27 mouse cellular contexts compared by ENCODE assay signal in genomic region chr11:86410521-86410920, GRCm38 (mm10). TPM values are rescaled to one million over a fixed set of nuclear protein-coding genes. Genes with fewer than 3 reads are reported as not detected.
DNase-seq lines count a peak whose midpoint lies in the region; ATAC-seq and TF ChIP-seq lines count a peak whose summit lies in the region.
"Had no signal": no experiment of that assay in that cellular context is flagged by ENCODE, and none has a peak within 500 bp of the region (broad histone marks: within the 10 kb centered on the region; RNA-seq: fewer than 3 reads in every experiment).

No protein-coding gene starts in this region.

- no peaks in the 10 kb centered on the region for H3K36me3 ChIP-seq in spleen, adult 2 months (ENCODE audit: control insufficient read depth, insufficient read depth, low read length)
- H3K36me3 ChIP-seq: forebrain, embryonic 10.5 days; G1E; heart, embryonic 13.5 days; hindbrain, embryonic 15.5 days had no signal

- TF ChIP-seq POLR2A in spleen, adult 2 months (IDR thresholded peaks at IDR 0.05; ENCODE audit: low read depth, low read length), result no peak
- no peak for TF ChIP-seq POLR2A in bone marrow, adult 2 months (IDR thresholded peaks at IDR 0.05; ENCODE audit: borderline replicate concordance, control insufficient read depth, low read depth, low read length)

- no peak overlapping the region for H3K4me3 ChIP-seq in spleen, adult 2 months (ENCODE audit: extremely low read depth, insufficient read depth, insufficient read length)
- H3K4me3 ChIP-seq in bone marrow, adult 2 months (replicated peaks; ENCODE audit: control insufficient read depth, low read depth, low read length), result no peak overlapping the region
- H3K4me3 ChIP-seq: forebrain, embryonic 10.5 days; forebrain, embryonic 13.5 days; heart, embryonic 13.5 days; hindbrain, embryonic 15.5 days had no signal

- peak; percentile 94 for ATAC-seq in neutrophil, adult 5-6 weeks (ENCODE audit: extremely low read depth, insufficient number of reproducible peaks, low FRiP score, poor library complexity, severe bottlenecking)
- ATAC-seq: activated CD4-positive, CD25-positive, alpha-beta regulatory T cell, adult 4 months; forebrain, embryonic 13.5 days; forebrain, embryonic 16.5 days had no signal

- peak overlapping the region; percentile 14 for H3K27ac ChIP-seq in spleen, adult 2 months (ENCODE audit: insufficient read depth, low read length)
- peak overlapping the region; percentile 41 for H3K27ac ChIP-seq in bone marrow, adult 2 months (ENCODE audit: control insufficient read depth, insufficient read depth, low read depth, low read length, poor library complexity)
- H3K27ac ChIP-seq: forebrain, embryonic 10.5 days; forebrain, embryonic 13.5 days; heart, embryonic 13.5 days; hindbrain, embryonic 15.5 days had no signal

- peak; percentile 33 to 47 for DNase-seq in spleen, adult 2 months (ENCODE audit: low read depth in 1 of 2, low spot score in 2 of 2)
- DNase-seq in spleen, postnatal 14 days (ENCODE audit: low spot score in 2 of 2), result no peak
- peak; percentile 50 to 51 for DNase-seq in B cell, adult 2 months
- no peak for DNase-seq in ovary, postnatal 36 days (ENCODE audit: low spot score)
- DNase-seq in cerebellum, postnatal 4 days (ENCODE audit: low spot score in 2 of 2), result no peak
- no peak for DNase-seq in T-cell, adult 2 months (ENCODE audit: low spot score)
- DNase-seq: adrenal gland, postnatal 10 days; adrenal gland, postnatal 36 days; cerebellum, adult 11 months; cerebellum, adult 2 months; cerebellum, adult 9-11 months; cerebellum, postnatal 25 days; gastrocnemius, postnatal 10 days; gastrocnemius, postnatal 36 days; heart, adult 18-20 months; heart, postnatal 14 days; heart, postnatal 4 days; kidney, adult 11 months had no signal

- H3K27me3 ChIP-seq in spleen, adult 2 months (ENCODE audit: control insufficient read depth, insufficient read depth, low read length), result no peaks in the 10 kb centered on the region
- H3K27me3 ChIP-seq: heart, embryonic 13.5 days; hindbrain, embryonic 15.5 days had no signal

- TF ChIP-seq CTCF in spleen, adult 2 months (IDR thresholded peaks at IDR 0.05; ENCODE audit: extremely low read depth, insufficient read depth, insufficient read length, insufficient replicate concordance), result no peak
- no peak for TF ChIP-seq CTCF in bone marrow, adult 2 months (IDR thresholded peaks at IDR 0.05; ENCODE audit: control insufficient read depth, insufficient read depth, low read length)

- WGBS in spleen, adult 2 months, result 54% methylated on average over 10 of the region's 10 CpGs
- WGBS in bone marrow, adult 2 months, result 71% methylated on average over 10 of the region's 10 CpGs

- H3K4me1 ChIP-seq in spleen, adult 2 months (ENCODE audit: control insufficient read depth, insufficient read depth, insufficient read length), result peaks cover 3% of the 10 kb centered on the region
- H3K4me1 ChIP-seq in bone marrow, adult 2 months (ENCODE audit: control insufficient read depth, insufficient read depth, low read length), result peaks cover 4% of the 10 kb centered on the region
- H3K4me1 ChIP-seq: heart, embryonic 13.5 days had no signal

RNA-seq across cellular contexts. Expression of gene Med13, which starts 53.1 kb away (rescaled TPM):
- polyA plus RNA-seq in spleen, adult 2 months (2012; rRNA removed), result 22.3 and 23.2 TPM in 2 replicates
- polyA plus RNA-seq in bone marrow, adult 2 months (2011; ENCODE audit: insufficient read depth, insufficient read length, low replicate concordance, missing spikeins), result 26.2 and 35.6 TPM in 2 replicates
- 164 and 176 TPM in 2 replicates for total RNA-seq in neutrophil, adult 5-6 weeks (2017)

Comparison
In these comparisons a context has a peak if more than half of its experiments do, and no peak if none do; other contexts are left out.
1. DNase-seq: peak in spleen, adult 2 months (2 of 2) and B cell, adult 2 months (2 of 2); none in spleen, postnatal 14 days (0 of 2), ovary, postnatal 36 days (single experiment), cerebellum, postnatal 4 days (0 of 2) and T-cell, adult 2 months (single experiment).